Mouse (Mus musculus): ENCODE measurements around the gene Ache. TPM values are rescaled to one million over a fixed set of nuclear protein-coding genes. Genes with fewer than 3 reads are reported as not detected.

The Ache gene
- total and polyA plus RNA-seq, 3 experiments = 7.0 to 16.8 TPM; not detected in 1

GRCm38 (mm10) chr5:137343869-137344268 is 56.5 kb downstream of the Ache start:
- peak; percentile 27 for DNase-seq (ENCODE audit: low read depth, low spot score)
- Histone ChIP-seq H3K36me3 (ENCODE audit: control insufficient read depth in 1 of 2, insufficient read depth in 2 of 2, low read length in 2 of 2) (peaks cover 0 to 9% of the 10 kb centered on the region in 2 experiments; a peak in 2 of 4 replicates), H3K79me2 (ENCODE audit: control insufficient read depth, insufficient read depth, low read length, poor library complexity) (no peaks in the 10 kb centered on the region), H3K27ac (ENCODE audit: control insufficient read depth, low read depth, low read length) (no peak overlapping the region), H3K4me1 (ENCODE audit: control insufficient read depth in 1 of 2, insufficient read depth in 2 of 2, low read length in 2 of 2) (peaks cover 3 to 18% of the 10 kb centered on the region in 2 experiments), H3K27me3 (ENCODE audit: control insufficient read depth in 1 of 2, insufficient read depth in 2 of 2, low read length in 2 of 2) (no peaks in the 10 kb centered on the region), H3K9ac (ENCODE audit: control insufficient read depth, low read depth, low read length, poor library complexity, severe bottlenecking) (no peak overlapping the region), H3K4me3 (ENCODE audit: control insufficient read depth in 1 of 2, insufficient read depth in 1 of 2, low read depth in 2 of 2, low read length in 2 of 2) (no peak overlapping the region), H3K9me3 (replicated peaks; ENCODE audit: insufficient read depth, low read length) (no peaks in the 10 kb centered on the region)
- no peak for TF ChIP-seq MAZ (IDR thresholded peaks at IDR 0.05; ENCODE audit: low read depth, low read length)
- peak in 2 of 3 experiments; percentile 14 to 31; a peak in 2 of 6 replicates for TF ChIP-seq CTCF (IDR thresholded peaks at IDR 0.05 in 2 of 3, conservative IDR thresholded peaks at IDR 0.05 in 1 of 3; ENCODE audit: control insufficient read depth in 1 of 3, insufficient read depth in 1 of 3, low read depth in 2 of 3, low read length in 3 of 3, poor library complexity in 1 of 3, severe bottlenecking in 1 of 3)
- no peak for TF ChIP-seq MYB (IDR thresholded peaks at IDR 0.05; ENCODE audit: low read depth, low read length)
- TF ChIP-seq MEF2A (IDR thresholded peaks at IDR 0.05; ENCODE audit: extremely low read depth, insufficient replicate concordance, low read depth, low read length, poor library complexity, severe bottlenecking) = no peak
- TF ChIP-seq ETS1 (IDR thresholded peaks at IDR 0.05; ENCODE audit: low read depth, low read length) = no peak
- TF ChIP-seq TBP (IDR thresholded peaks at IDR 0.05; ENCODE audit: low read depth, low read length) = no peak

Other genes starting within 250 kb of the Ache start
- gene Ap1s1, start 241.4 kb upstream of the Ache start, total RNA-seq (2012; rRNA removed) = 137 and 154 TPM in 2 replicates
- 100 to 1,000 TPM; 211 to 218 TPM for gene Ap1s1, start 241.4 kb upstream of the Ache start, polyA plus RNA-seq (2012; ENCODE audit: insufficient read depth in 1 of 2, insufficient read length in 2 of 2, low read depth in 1 of 2, low replicate concordance in 2 of 2, missing spikeins in 1 of 2)
- gene Serpine1, start 215.3 kb upstream of the Ache start, total RNA-seq (2012; rRNA removed) = 0.04 and 0.13 TPM in 2 replicates
- under 1 TPM in 1 of 2 experiments, not detected in 1; 0.11 TPM for gene Serpine1, start 215.3 kb upstream of the Ache start, polyA plus RNA-seq (2012; ENCODE audit: insufficient read depth in 1 of 2, insufficient read length in 2 of 2, low read depth in 1 of 2, low replicate concordance in 2 of 2, missing spikeins in 1 of 2)
- gene Trim56, start 171.3 kb upstream of the Ache start, total RNA-seq (2012; rRNA removed) = 19.7 and 21.8 TPM in 2 replicates
- 10 to 100 TPM; 22.8 to 75.8 TPM for gene Trim56, start 171.3 kb upstream of the Ache start, polyA plus RNA-seq (2012; ENCODE audit: insufficient read depth in 1 of 2, insufficient read length in 2 of 2, low read depth in 1 of 2, low replicate concordance in 2 of 2, missing spikeins in 1 of 2)
- gene Muc3, start 138.2 kb upstream of the Ache start, total RNA-seq (2012; rRNA removed) = not detected in 2 replicates
- gene Muc3, start 138.2 kb upstream of the Ache start, polyA plus RNA-seq (2012; ENCODE audit: insufficient read depth in 1 of 2, insufficient read length in 2 of 2, low read depth in 1 of 2, low replicate concordance in 2 of 2, missing spikeins in 1 of 2) = not detected
- gene Muc3a, start 75.1 kb upstream of the Ache start, total RNA-seq (2012; rRNA removed) = 12.7 and 16.1 TPM in 2 replicates
- 10 to 100 TPM in 1 of 2 experiments, not detected in 1; 16.9 TPM for gene Muc3a, start 75.1 kb upstream of the Ache start, polyA plus RNA-seq (2012; ENCODE audit: insufficient read depth in 1 of 2, insufficient read length in 2 of 2, low read depth in 1 of 2, low replicate concordance in 2 of 2, missing spikeins in 1 of 2)
- 4.7 and 6.9 TPM in 2 replicates for gene Ufsp1, start 7.1 kb downstream of the Ache start, total RNA-seq (2012; rRNA removed)
- gene Ufsp1, start 7.1 kb downstream of the Ache start, polyA plus RNA-seq (2012; ENCODE audit: insufficient read depth in 1 of 2, insufficient read length in 2 of 2, low read depth in 1 of 2, low replicate concordance in 2 of 2, missing spikeins in 1 of 2) = 10 to 100 TPM in 1 of 2 experiments, not detected in 1; 16.1 TPM
- gene Srrt, start 20.2 kb downstream of the Ache start, total RNA-seq (2012; rRNA removed) = 235 and 291 TPM in 2 replicates
- gene Srrt, start 20.2 kb downstream of the Ache start, polyA plus RNA-seq (2012; ENCODE audit: insufficient read depth in 1 of 2, insufficient read length in 2 of 2, low read depth in 1 of 2, low replicate concordance in 2 of 2, missing spikeins in 1 of 2) = 100 to 1,000 TPM in 1 of 2 experiments, not detected in 1; 454 TPM
- gene Trip6, start 26.9 kb downstream of the Ache start, total RNA-seq (2012; rRNA removed) = 0.46 and 0.58 TPM in 2 replicates
- 1 to 10 TPM in 1 of 2 experiments, not detected in 1; 2.1 TPM for gene Trip6, start 26.9 kb downstream of the Ache start, polyA plus RNA-seq (2012; ENCODE audit: insufficient read depth in 1 of 2, insufficient read length in 2 of 2, low read depth in 1 of 2, low replicate concordance in 2 of 2, missing spikeins in 1 of 2)
- 7.1 and 8.8 TPM in 2 replicates for gene Slc12a9, start 46.1 kb downstream of the Ache start, total RNA-seq (2012; rRNA removed)
- 10 to 100 TPM in 1 of 2 experiments, not detected in 1; 12.1 TPM for gene Slc12a9, start 46.1 kb downstream of the Ache start, polyA plus RNA-seq (2012; ENCODE audit: insufficient read depth in 1 of 2, insufficient read length in 2 of 2, low read depth in 1 of 2, low replicate concordance in 2 of 2, missing spikeins in 1 of 2)
- gene Ephb4, start 62.6 kb downstream of the Ache start, total RNA-seq (2012; rRNA removed) = 0.07 and 0.12 TPM in 2 replicates
- under 1 TPM in 1 of 2 experiments, not detected in 1; 0.08 TPM for gene Ephb4, start 62.6 kb downstream of the Ache start, polyA plus RNA-seq (2012; ENCODE audit: insufficient read depth in 1 of 2, insufficient read length in 2 of 2, low read depth in 1 of 2, low replicate concordance in 2 of 2, missing spikeins in 1 of 2)
- 0.10 TPM in 1 of 2 replicates, not detected in the other for gene Zan, start 189.5 kb downstream of the Ache start, total RNA-seq (2012; rRNA removed)
- gene Zan, start 189.5 kb downstream of the Ache start, polyA plus RNA-seq (2012; ENCODE audit: insufficient read depth in 1 of 2, insufficient read length in 2 of 2, low read depth in 1 of 2, low replicate concordance in 2 of 2, missing spikeins in 1 of 2) = under 1 TPM in 1 of 2 experiments, not detected in 1; 0.15 TPM
- 73.8 and 79.8 TPM in 2 replicates for gene Pop7, start 215.0 kb downstream of the Ache start, total RNA-seq (2012; rRNA removed)
- 10 to 100 TPM in 1 of 2 experiments, not detected in 1; 61.1 TPM for gene Pop7, start 215.0 kb downstream of the Ache start, polyA plus RNA-seq (2012; ENCODE audit: insufficient read depth in 1 of 2, insufficient read length in 2 of 2, low read depth in 1 of 2, low replicate concordance in 2 of 2, missing spikeins in 1 of 2)
- 5.1 and 6.8 TPM in 2 replicates for gene Gigyf1, start 231.0 kb downstream of the Ache start, total RNA-seq (2012; rRNA removed)
- gene Gigyf1, start 231.0 kb downstream of the Ache start, polyA plus RNA-seq (2012; ENCODE audit: insufficient read depth in 1 of 2, insufficient read length in 2 of 2, low read depth in 1 of 2, low replicate concordance in 2 of 2, missing spikeins in 1 of 2) = 10 to 100 TPM in 1 of 2 experiments, not detected in 1; 24.6 TPM
- gene Epo, start 245.7 kb downstream of the Ache start, total RNA-seq (2012; rRNA removed) = not detected in 2 replicates
- not detected for gene Epo, start 245.7 kb downstream of the Ache start, polyA plus RNA-seq (2012; ENCODE audit: insufficient read depth in 1 of 2, insufficient read length in 2 of 2, low read depth in 1 of 2, low replicate concordance in 2 of 2, missing spikeins in 1 of 2)
- gene Gnb2, start 246.0 kb downstream of the Ache start, total RNA-seq (2012; rRNA removed) = 531 and 548 TPM in 2 replicates
- 100 to 1,000 TPM in 1 of 2 experiments, not detected in 1; 550 TPM for gene Gnb2, start 246.0 kb downstream of the Ache start, polyA plus RNA-seq (2012; ENCODE audit: insufficient read depth in 1 of 2, insufficient read length in 2 of 2, low read depth in 1 of 2, low replicate concordance in 2 of 2, missing spikeins in 1 of 2)

Data from MEL (cell line).